Mouse (Mus musculus) olfactory bulb, adult 2 months (tissue): ENCODE results near the gene Ghitm. TPM values are rescaled to one million over a fixed set of nuclear protein-coding genes. Genes with fewer than 3 reads are reported as not detected.
"Not testable (repeated sequence)": the region's sequence is repeated elsewhere in the genome, so short reads cannot be mapped to it uniquely, and the experiment has no call there.

Source experiments
- H3K27ac ChIP-seq: fragments of 200-500 bp; 2 replicates; pipeline ENCODE4 v1.5.1; 2012; ENCODE audit warnings: low read depth, low read length; ENCODE audit not compliant: insufficient read depth
- H3K4me1 ChIP-seq: fragments of 200-500 bp; 2 replicates; pipeline ENCODE4 v1.6.1; 2012; ENCODE audit warnings: low read length; ENCODE audit not compliant: control insufficient read depth, insufficient read depth
- H3K4me3 ChIP-seq: fragments of 200-500 bp; 2 replicates; pipeline ENCODE4 v1.5.1; 2012; ENCODE audit warnings: mild to moderate bottlenecking, low read depth, low read length, moderate library complexity; ENCODE audit not compliant: insufficient read depth
- CTCF ChIP-seq: fragments of 200-500 bp; IDR thresholded peaks from 2 replicates; pipeline ENCODE4 v1.5.1; 2012; ENCODE audit warnings: low read depth, mild to moderate bottlenecking, low read length, moderate library complexity; ENCODE audit not compliant: insufficient read depth
- POLR2A ChIP-seq: fragments of 200-500 bp; IDR thresholded peaks from 2 replicates; pipeline ENCODE4 v1.6.1; 2012; ENCODE audit warnings: mild to moderate bottlenecking, low read depth, low read length, moderate library complexity; ENCODE audit not compliant: insufficient read depth
- WGBS: fragments of 180-500 bp; shearing (Covaris S2); methylation state at CpG from one replicate; pipeline ENCODE4 v1.1.7; 2018; 5-methylcytosine and 5-hydroxymethylcytosine counted together
- polyA plus RNA-seq: library from polyadenylated mRNA; stranded (reverse); fragments of >200 nt; gene quantifications from 2 replicates; pipeline ENCODE4 v1.2.4, GENCODE M21; 2012; ENCODE audit warnings: low replicate concordance; ENCODE audit not compliant: missing spikeins, insufficient read depth, insufficient read length

Gene Ghitm
- 602 TPM in 1 of 2 replicates, not detected in the other for polyA plus RNA-seq

DNA sequence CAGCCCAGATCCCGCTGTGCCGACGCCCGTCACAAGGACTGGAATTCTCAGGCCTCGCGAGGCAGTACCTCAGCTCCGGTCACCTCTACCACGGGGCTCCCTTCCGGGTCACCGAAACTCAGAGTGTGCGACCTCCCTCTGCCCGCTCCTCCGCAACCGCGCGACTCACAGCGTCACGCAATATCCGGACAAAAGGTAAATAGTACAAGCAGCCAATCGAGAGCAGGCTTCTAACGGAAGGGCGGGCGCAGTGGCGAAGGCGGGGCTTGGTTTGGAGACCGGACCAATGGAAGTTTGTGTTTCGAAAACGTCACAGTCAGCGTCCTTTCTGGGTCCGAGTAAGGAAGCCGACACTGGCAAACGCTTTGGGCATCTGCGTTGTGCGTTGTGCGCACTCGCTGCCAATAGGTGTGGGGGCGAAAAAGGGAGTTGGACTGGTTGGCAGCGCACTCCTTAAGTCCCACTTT is at the start of gene Ghitm:
Gene Ghitm (minus strand): TSS at position 146 of the 467 bp plus-strand sequence.
- TF ChIP-seq POLR2A (peak; percentile 75), CTCF (no peak)
- H3K4me3 ChIP-seq, result peak within 1 kb of the TSS; percentile 72
- no peaks in the 10 kb centered on the region for H3K4me1 ChIP-seq
- peak within 1 kb of the TSS; percentile 54 for H3K27ac ChIP-seq
- WGBS, result under 1% methylated on average over 38 of the region's 38 CpGs

GRCm38 (mm10) chr14:37184871-37185270 is 49.8 kb upstream of the Ghitm start:
- no peaks in the 10 kb centered on the region for H3K4me1 ChIP-seq
- H3K27ac ChIP-seq, result no peak overlapping the region
- TF ChIP-seq CTCF (no peak), POLR2A (no peak)
- H3K4me3 ChIP-seq, result no peak overlapping the region
- 89% methylated on average over 2 of the region's 2 CpGs for WGBS

DNA sequence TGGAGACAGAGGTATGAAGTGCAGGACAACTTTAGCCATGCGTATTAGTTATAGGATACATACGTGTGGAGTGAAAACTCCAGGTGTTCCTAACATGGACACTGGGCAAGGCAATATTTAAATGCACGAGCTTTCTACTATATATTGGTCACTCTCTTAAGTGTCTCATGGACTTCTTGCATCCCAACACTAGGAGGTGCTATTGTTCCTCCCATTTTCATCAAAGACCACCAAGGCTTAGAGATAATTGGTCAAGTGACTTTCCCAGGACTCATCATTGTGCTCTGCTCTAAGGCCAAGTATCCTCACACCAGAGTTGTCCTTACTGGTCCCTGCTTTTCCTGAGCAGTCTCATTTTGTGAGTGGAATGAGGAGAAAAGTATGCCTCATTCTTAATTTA is 39.4 kb upstream of the Ghitm start:
- Histone ChIP-seq H3K4me1 (no peaks in the 10 kb centered on the region), H3K4me3 (no peak overlapping the region), H3K27ac (no peak overlapping the region)
- no peak for TF ChIP-seq POLR2A
- no peak for TF ChIP-seq CTCF
- 74% methylated on average over 3 of the region's 3 CpGs for WGBS

DNA sequence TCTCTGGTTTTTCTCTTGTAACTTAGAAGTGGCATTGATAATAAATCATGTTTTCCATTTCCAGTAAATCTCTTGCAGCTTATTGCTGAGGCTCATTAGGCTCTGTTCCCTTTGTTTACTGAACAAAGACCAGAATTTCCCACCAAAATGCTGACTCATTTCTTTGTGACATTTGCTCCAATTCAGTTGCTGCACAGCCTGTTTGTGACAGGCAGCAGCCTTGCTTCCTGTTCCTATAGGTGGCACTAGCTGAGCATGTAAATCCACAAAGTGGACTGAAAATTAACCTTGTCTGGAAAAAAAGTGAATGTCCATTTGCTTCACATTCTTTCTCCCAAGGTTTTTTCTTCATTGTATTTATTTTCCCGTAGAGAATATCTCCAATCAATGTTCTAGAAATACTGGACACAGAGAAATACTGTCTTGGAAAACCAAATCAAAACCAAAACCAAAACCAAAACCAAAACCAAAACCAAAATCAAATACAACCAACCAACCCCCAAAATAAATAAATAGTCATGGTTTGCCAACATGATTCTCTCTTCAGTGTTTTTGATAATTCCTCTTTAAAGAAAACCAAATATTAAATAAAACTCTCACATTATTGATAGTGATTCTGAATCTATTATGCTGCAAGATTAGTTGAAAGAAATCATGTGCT is 30.3 kb upstream of the Ghitm start:
- Histone ChIP-seq H3K4me1 (no peaks in the 10 kb centered on the region), H3K4me3 (no peak overlapping the region), H3K27ac (no peak overlapping the region)
- no peak for TF ChIP-seq POLR2A
- TF ChIP-seq CTCF, result no peak
- 24% methylated on average over 1 of the region's 1 CpGs for WGBS

- Histone ChIP-seq H3K27ac (no peak overlapping the region), H3K4me3 (no peak overlapping the region), H3K4me1 (no peaks in the 10 kb centered on the region)
- TF ChIP-seq POLR2A (no peak), CTCF (no peak)
- WGBS, result 82% methylated on average over 4 of the region's 4 CpGs
These were observed 29.4 kb upstream of the Ghitm start for GRCm38 (mm10) chr14:37164392-37165032.

DNA sequence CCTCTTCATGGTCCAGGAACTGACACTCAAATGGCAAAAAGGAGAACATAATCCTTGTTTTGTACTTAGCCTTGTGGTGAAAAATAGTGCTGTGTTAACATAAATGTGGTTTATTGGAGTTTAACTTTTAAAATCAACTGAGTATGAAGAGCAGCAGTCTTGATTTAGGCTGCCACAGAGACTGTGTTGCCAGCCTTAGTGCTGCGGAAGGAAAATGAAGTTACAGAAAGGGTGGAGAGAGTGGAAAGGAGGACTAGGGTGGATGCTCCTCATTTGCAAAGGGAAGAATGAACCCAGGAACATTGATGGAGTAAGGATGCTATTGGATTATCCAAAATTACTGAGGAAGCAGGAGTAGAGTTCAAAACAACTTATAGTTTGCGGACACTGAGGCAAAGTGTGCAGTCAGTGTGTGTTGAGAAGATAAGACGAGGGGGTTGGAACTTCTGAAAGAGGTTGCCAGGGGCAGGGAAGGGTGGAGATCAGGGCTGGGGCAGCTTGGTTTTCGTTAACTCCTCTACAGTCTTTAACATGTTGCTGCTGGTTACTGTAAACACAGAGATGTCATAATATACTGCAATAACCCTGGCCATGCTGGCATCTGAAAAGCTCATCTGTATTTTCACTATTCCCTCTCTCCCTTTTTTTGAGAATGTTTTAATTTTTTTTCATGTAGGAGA is 28.3 kb upstream of the Ghitm start:
- no peaks in the 10 kb centered on the region for H3K4me1 ChIP-seq
- H3K27ac ChIP-seq, result no peak overlapping the region
- H3K4me3 ChIP-seq, result no peak overlapping the region
- TF ChIP-seq CTCF (no peak), POLR2A (no peak)
- 87% methylated on average over 4 of the region's 4 CpGs for WGBS

GRCm38 (mm10) chr14:37154391-37154790 is 19.3 kb upstream of the Ghitm start:
- Histone ChIP-seq H3K4me3 (no peak overlapping the region), H3K27ac (no peak overlapping the region), H3K4me1 (no peaks in the 10 kb centered on the region)
- WGBS, result 93% methylated on average over 1 of the region's 1 CpGs
- TF ChIP-seq POLR2A (no peak), CTCF (no peak)

GRCm38 (mm10) chr14:37139051-37139710 is 4.1 kb upstream of the Ghitm start:
- WGBS, result 47% methylated on average over 8 of the region's 8 CpGs
- no peak overlapping the region for H3K4me3 ChIP-seq
- no peaks in the 10 kb centered on the region for H3K4me1 ChIP-seq
- TF ChIP-seq CTCF, result no peak
- TF ChIP-seq POLR2A, result no peak
- no peak overlapping the region for H3K27ac ChIP-seq

DNA sequence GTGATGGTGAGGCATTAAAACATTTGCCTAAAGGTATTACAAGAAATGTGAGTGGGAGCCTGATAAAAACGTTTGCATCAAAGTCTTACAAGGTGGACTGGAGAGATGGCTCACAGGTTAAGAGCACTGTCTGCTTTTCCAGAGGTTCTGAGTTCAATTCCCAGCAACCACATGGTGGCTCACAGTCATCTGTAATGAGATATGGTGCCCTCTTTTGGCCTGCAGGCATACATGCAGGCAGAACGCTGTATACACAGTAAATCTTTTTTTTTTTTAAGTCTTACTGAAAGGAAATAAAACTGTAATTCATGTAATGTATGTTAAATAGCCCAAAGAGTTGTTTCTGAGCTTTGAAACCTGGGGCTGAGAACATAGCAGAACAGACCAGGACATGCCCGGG is 2.5 kb upstream of the Ghitm start:
- not testable (repeated sequence) for H3K4me1 ChIP-seq, H3K27ac ChIP-seq, H3K4me3 ChIP-seq
- 75% methylated on average over 3 of the region's 3 CpGs for WGBS
